Mouse (Mus musculus): ENCODE data around the gene Pced1b.
"Not testable (repeated sequence)": the region's sequence is repeated elsewhere in the genome, so short reads cannot be mapped to it uniquely, and the experiment has no call there.

Gene Pced1b

GRCm38 (mm10) chr15:97342336-97342735, 95.4 kb downstream of the Pced1b start:
- DNase-seq (ENCODE audit: low spot score in 2 of 2), result no peak

- no peak for DNase-seq (ENCODE audit: low spot score in 2 of 2)
These were observed 96.0 kb downstream of the Pced1b start for GRCm38 (mm10) chr15:97342945-97343344.

GRCm38 (mm10) chr15:97343921-97344320, 97.0 kb downstream of the Pced1b start:
- DNase-seq (ENCODE audit: low spot score in 2 of 2), result no peak

GRCm38 (mm10) chr15:97345110-97345509, 98.2 kb downstream of the Pced1b start:
- no peak for DNase-seq (ENCODE audit: low spot score in 2 of 2)

- no peak for DNase-seq (ENCODE audit: low spot score in 2 of 2)
These were observed 99.0 kb downstream of the Pced1b start for GRCm38 (mm10) chr15:97345917-97346316.

GRCm38 (mm10) chr15:97346413-97346812, 99.5 kb downstream of the Pced1b start:
- no peak for DNase-seq (ENCODE audit: low spot score in 2 of 2)

- no peak for DNase-seq (ENCODE audit: low spot score in 2 of 2)
These were observed 100.0 kb downstream of the Pced1b start for GRCm38 (mm10) chr15:97346897-97347296.

GRCm38 (mm10) chr15:97348566-97349315, 101.8 kb downstream of the Pced1b start:
- no peak for DNase-seq (ENCODE audit: low spot score in 2 of 2)

- DNase-seq (ENCODE audit: low spot score in 2 of 2), result no peak
These were observed 103.6 kb downstream of the Pced1b start for GRCm38 (mm10) chr15:97350528-97350927.

- peak; percentile 14 to 37 for DNase-seq (ENCODE audit: low spot score in 2 of 2)
These were observed 104.1 kb downstream of the Pced1b start for GRCm38 (mm10) chr15:97351016-97351415.

- no peak for DNase-seq (ENCODE audit: low spot score in 2 of 2)
These were observed 104.8 kb downstream of the Pced1b start for GRCm38 (mm10) chr15:97351681-97352080.

GRCm38 (mm10) chr15:97355676-97356303, 108.9 kb downstream of the Pced1b start:
- no peak for DNase-seq (ENCODE audit: low spot score in 2 of 2)

GRCm38 (mm10) chr15:97357016-97357415, 110.1 kb downstream of the Pced1b start:
- no peak for DNase-seq (ENCODE audit: low spot score in 2 of 2)

- DNase-seq (ENCODE audit: low spot score in 2 of 2), result no peak
These were observed 114.2 kb downstream of the Pced1b start for GRCm38 (mm10) chr15:97360842-97361770.

- DNase-seq (ENCODE audit: low spot score in 2 of 2), result no peak
These were observed 114.9 kb downstream of the Pced1b start for GRCm38 (mm10) chr15:97361771-97362171.

GRCm38 (mm10) chr15:97364271-97364670, 117.4 kb downstream of the Pced1b start:
- DNase-seq (ENCODE audit: low spot score in 2 of 2), result not testable (repeated sequence)

- DNase-seq (ENCODE audit: low spot score in 2 of 2), result no peak
These were observed 118.1 kb downstream of the Pced1b start for GRCm38 (mm10) chr15:97364968-97365367.

GRCm38 (mm10) chr15:97368035-97368608, 121.2 kb downstream of the Pced1b start:
- no peak for DNase-seq (ENCODE audit: low spot score in 2 of 2)

GRCm38 (mm10) chr15:97368631-97369030, 121.7 kb downstream of the Pced1b start:
- DNase-seq (ENCODE audit: low spot score in 2 of 2), result no peak

- no peak for DNase-seq (ENCODE audit: low spot score in 2 of 2)
These were observed 122.2 kb downstream of the Pced1b start for GRCm38 (mm10) chr15:97369144-97369543.

GRCm38 (mm10) chr15:97370880-97371279, 124.0 kb downstream of the Pced1b start:
- DNase-seq (ENCODE audit: low spot score in 2 of 2), result no peak

- DNase-seq (ENCODE audit: low spot score in 2 of 2), result not testable (repeated sequence)
These were observed 125.1 kb downstream of the Pced1b start for GRCm38 (mm10) chr15:97372043-97372442.

All from frontal cortex, postnatal 36 days (tissue).